Mouse (Mus musculus): ENCODE data around the gene Pofut2.

The Pofut2 gene

GRCm38 (mm10) chr10:77258704-77259621, at the start of gene Pofut2:
TSS of gene Pofut2 (plus strand) at chr10:77259218.
- peak; percentile 96 for DNase-seq (ENCODE audit: low spot score)

- no peak for DNase-seq (ENCODE audit: low spot score)
Observed at GRCm38 (mm10) chr10:77209261-77209660, 49.8 kb upstream of the Pofut2 start.

- no peak for DNase-seq (ENCODE audit: low spot score)
Observed at GRCm38 (mm10) chr10:77210666-77211065, 48.4 kb upstream of the Pofut2 start.

- peak; percentile 83 for DNase-seq (ENCODE audit: low spot score)
Observed at GRCm38 (mm10) chr10:77211116-77211570, 47.9 kb upstream of the Pofut2 start.

- no peak for DNase-seq (ENCODE audit: low spot score)
Observed at GRCm38 (mm10) chr10:77212354-77213120, 46.5 kb upstream of the Pofut2 start.

- no peak for DNase-seq (ENCODE audit: low spot score)
Observed at GRCm38 (mm10) chr10:77213483-77213882, 45.5 kb upstream of the Pofut2 start.

GRCm38 (mm10) chr10:77214586-77214985, 44.4 kb upstream of the Pofut2 start:
- no peak for DNase-seq (ENCODE audit: low spot score)

- DNase-seq (ENCODE audit: low spot score), result no peak
Observed at GRCm38 (mm10) chr10:77215641-77216040, 43.4 kb upstream of the Pofut2 start.

- no peak for DNase-seq (ENCODE audit: low spot score)
Observed at GRCm38 (mm10) chr10:77216313-77216712, 42.7 kb upstream of the Pofut2 start.

GRCm38 (mm10) chr10:77217155-77217731, 41.8 kb upstream of the Pofut2 start:
- no peak for DNase-seq (ENCODE audit: low spot score)

GRCm38 (mm10) chr10:77218059-77218458, 41.0 kb upstream of the Pofut2 start:
- no peak for DNase-seq (ENCODE audit: low spot score)

GRCm38 (mm10) chr10:77219411-77220025, 39.5 kb upstream of the Pofut2 start:
- peak; percentile 73 for DNase-seq (ENCODE audit: low spot score)

- DNase-seq (ENCODE audit: low spot score), result peak; percentile 59
Observed at GRCm38 (mm10) chr10:77221108-77221507, 37.9 kb upstream of the Pofut2 start.

- DNase-seq (ENCODE audit: low spot score), result no peak
Observed at GRCm38 (mm10) chr10:77222963-77223552, 36.0 kb upstream of the Pofut2 start.

GRCm38 (mm10) chr10:77224390-77224789, 34.6 kb upstream of the Pofut2 start:
- DNase-seq (ENCODE audit: low spot score), result no peak

- peak; percentile 30 for DNase-seq (ENCODE audit: low spot score)
Observed at GRCm38 (mm10) chr10:77225414-77225813, 33.6 kb upstream of the Pofut2 start.

GRCm38 (mm10) chr10:77225995-77226688, 32.9 kb upstream of the Pofut2 start:
- no peak for DNase-seq (ENCODE audit: low spot score)

GRCm38 (mm10) chr10:77226691-77227367, 32.2 kb upstream of the Pofut2 start:
- DNase-seq (ENCODE audit: low spot score), result no peak

- DNase-seq (ENCODE audit: low spot score), result no peak
Observed at GRCm38 (mm10) chr10:77227368-77227723, 31.7 kb upstream of the Pofut2 start.
